Mouse (Mus musculus) liver, adult 2 months (tissue): ENCODE data around the gene Popdc3. TPM values are rescaled to one million over a fixed set of nuclear protein-coding genes. Genes with fewer than 3 reads are reported as not detected.

Experiments used
- DNase-seq: peaks from one replicate; pipeline ENCODE4 v3.0.0-alpha.2; 2011; ENCODE audit warnings: low read depth, low spot score; ENCODE audit errors: extremely low read depth
- H3K27ac ChIP-seq: fragments of 200-500 bp; replicated peaks from 2 replicates; pipeline ENCODE4 v1.5.1; 2012; ENCODE audit warnings: low read depth, mild to moderate bottlenecking, control low read depth, inconsistent platforms, low read length; ENCODE audit not compliant: insufficient read depth
- H3K27me3 ChIP-seq: fragments of 200-500 bp; 2 replicates; pipeline ENCODE4 v1.6.1; 2012; ENCODE audit warnings: mild to moderate bottlenecking, moderate library complexity, low read length, inconsistent platforms; ENCODE audit not compliant: control insufficient read depth, insufficient read depth
- H3K36me3 ChIP-seq: fragments of 200-500 bp; 2 replicates; pipeline ENCODE4 v1.6.1; 2012; ENCODE audit warnings: low read length, inconsistent platforms; ENCODE audit not compliant: control insufficient read depth, insufficient read depth
- H3K4me1 ChIP-seq: fragments of 200-500 bp; 2 replicates; pipeline ENCODE4 v1.6.1; 2011; ENCODE audit warnings: low read length; ENCODE audit not compliant: control insufficient read depth, insufficient read depth
- H3K4me3 ChIP-seq: fragments of 200-500 bp; 2 replicates; pipeline ENCODE4 v1.5.1; 2011; ENCODE audit warnings: low read depth, mild to moderate bottlenecking, control low read depth, low read length, moderate library complexity; ENCODE audit not compliant: insufficient read depth
- H3K79me2 ChIP-seq: fragments of 200-500 bp; 2 replicates; pipeline ENCODE4 v1.6.1; 2012; ENCODE audit warnings: inconsistent platforms, mild to moderate bottlenecking, low read length, moderate library complexity; ENCODE audit not compliant: control insufficient read depth, insufficient read depth
- H3K9ac ChIP-seq: fragments of 200-500 bp; 2 replicates; pipeline ENCODE4 v1.6.1; 2012; ENCODE audit warnings: low read depth, mild to moderate bottlenecking, control low read depth, inconsistent platforms, low read length
- CTCF ChIP-seq: fragments of 200-500 bp; IDR thresholded peaks from 2 replicates; pipeline ENCODE4 v1.5.1; 2011; ENCODE audit warnings: low read depth, low read length, control low read depth
- POLR2A ChIP-seq: fragments of 200-500 bp; IDR thresholded peaks from 2 replicates; pipeline ENCODE4 v1.6.1; 2011; ENCODE audit warnings: low read length, control low read depth; ENCODE audit not compliant: insufficient read depth; ENCODE audit errors: extremely low read depth
- WGBS: fragments of 180-500 bp; shearing (Covaris S2); methylation state at CpG from one replicate; pipeline ENCODE4 v1.1.7; 2018; 5-methylcytosine and 5-hydroxymethylcytosine counted together
- polyA plus RNA-seq: library from polyadenylated mRNA; depleted of rRNA; stranded (reverse); fragments of >200 nt; gene quantifications from 2 replicates; pipeline ENCODE4 v1.2.3, GENCODE M21; 2012
- total RNA-seq: library from RNA; depleted of rRNA; stranded (reverse); fragments of >200 nt; gene quantifications from 2 replicates; pipeline ENCODE4 v1.2.3, GENCODE M21; 2014

Gene Popdc3
- total and polyA plus RNA-seq, 2 experiments: not detected

DNA sequence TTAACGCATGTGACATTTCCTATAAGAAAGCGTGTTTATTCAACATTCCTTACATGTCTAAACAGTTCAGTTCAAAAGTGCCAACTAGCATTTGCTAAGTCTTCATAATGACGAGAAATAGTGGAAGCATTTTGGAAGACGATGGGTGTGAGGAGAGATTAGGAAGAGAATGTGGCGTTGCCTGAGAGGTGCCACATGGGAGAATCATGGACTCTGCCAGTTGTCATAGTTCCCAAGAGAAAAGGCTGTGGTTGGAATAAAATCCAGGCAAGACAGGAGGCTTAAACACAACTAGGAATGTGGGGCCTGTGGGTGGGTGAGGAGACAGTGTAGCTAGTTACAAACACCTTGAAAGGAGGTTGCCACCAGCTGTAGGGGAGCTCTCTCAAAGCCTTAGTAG is 127.3 kb downstream of the Popdc3 start:
- H3K79me2 ChIP-seq: no peaks in the 10 kb centered on the region
- H3K27me3 ChIP-seq: no peaks in the 10 kb centered on the region
- TF ChIP-seq CTCF: no peak
- no peak for TF ChIP-seq POLR2A
- H3K27ac ChIP-seq: no peak overlapping the region
- H3K4me1 ChIP-seq: no peaks in the 10 kb centered on the region
- DNase-seq: no peak
- no peaks in the 10 kb centered on the region for H3K36me3 ChIP-seq
- H3K9ac ChIP-seq: no peak overlapping the region
- no peak overlapping the region for H3K4me3 ChIP-seq
- 85% methylated on average over 5 of the region's 5 CpGs for WGBS

GRCm38 (mm10) chr10:45311129-45311528 is 133.2 kb downstream of the Popdc3 start:
- no peak for TF ChIP-seq CTCF
- no peak for TF ChIP-seq POLR2A
- H3K27me3 ChIP-seq: no peaks in the 10 kb centered on the region
- no peaks in the 10 kb centered on the region for H3K36me3 ChIP-seq
- H3K4me3 ChIP-seq: no peak overlapping the region
- H3K4me1 ChIP-seq: no peaks in the 10 kb centered on the region
- WGBS: 80% methylated on average over 5 of the region's 5 CpGs
- no peaks in the 10 kb centered on the region for H3K79me2 ChIP-seq
- DNase-seq: no peak
- no peak overlapping the region for H3K9ac ChIP-seq
- H3K27ac ChIP-seq: no peak overlapping the region

GRCm38 (mm10) chr10:45311624-45312023 is 133.7 kb downstream of the Popdc3 start:
- H3K27ac ChIP-seq: no peak overlapping the region
- H3K79me2 ChIP-seq: no peaks in the 10 kb centered on the region
- H3K4me1 ChIP-seq: no peaks in the 10 kb centered on the region
- 79% methylated on average over 7 of the region's 7 CpGs for WGBS
- no peak for DNase-seq
- no peaks in the 10 kb centered on the region for H3K36me3 ChIP-seq
- no peak overlapping the region for H3K4me3 ChIP-seq
- TF ChIP-seq CTCF (no peak), POLR2A (no peak)
- no peaks in the 10 kb centered on the region for H3K27me3 ChIP-seq
- H3K9ac ChIP-seq: no peak overlapping the region

- TF ChIP-seq CTCF (no peak), POLR2A (no peak)
- Histone ChIP-seq H3K79me2 (no peaks in the 10 kb centered on the region), H3K9ac (no peak overlapping the region), H3K27me3 (no peaks in the 10 kb centered on the region), H3K36me3 (no peaks in the 10 kb centered on the region), H3K27ac (no peak overlapping the region), H3K4me1 (no peaks in the 10 kb centered on the region), H3K4me3 (no peak overlapping the region)
- no peak for DNase-seq
- 94% methylated on average over 16 of the region's 16 CpGs for WGBS
Observed at GRCm38 (mm10) chr10:45314865-45315264, 137.0 kb downstream of the Popdc3 start.

- no peak for TF ChIP-seq CTCF
- TF ChIP-seq POLR2A: no peak
- Histone ChIP-seq H3K79me2 (no peaks in the 10 kb centered on the region), H3K36me3 (no peaks in the 10 kb centered on the region), H3K4me3 (no peak overlapping the region), H3K9ac (no peak overlapping the region), H3K4me1 (no peaks in the 10 kb centered on the region), H3K27me3 (no peaks in the 10 kb centered on the region), H3K27ac (no peak overlapping the region)
- 90% methylated on average over 5 of the region's 5 CpGs for WGBS
- DNase-seq: no peak
Observed at GRCm38 (mm10) chr10:45318922-45319321, 141.0 kb downstream of the Popdc3 start.

GRCm38 (mm10) chr10:45320296-45320695 is 142.4 kb downstream of the Popdc3 start:
- 77% methylated on average over 3 of the region's 3 CpGs for WGBS
- Histone ChIP-seq H3K4me3 (no peak overlapping the region), H3K36me3 (no peaks in the 10 kb centered on the region), H3K9ac (no peak overlapping the region), H3K27me3 (no peaks in the 10 kb centered on the region), H3K79me2 (no peaks in the 10 kb centered on the region), H3K27ac (no peak overlapping the region), H3K4me1 (no peaks in the 10 kb centered on the region)
- DNase-seq: no peak
- TF ChIP-seq POLR2A (no peak), CTCF (no peak)

GRCm38 (mm10) chr10:45324159-45324558 is 146.3 kb downstream of the Popdc3 start:
- no peak overlapping the region for H3K9ac ChIP-seq
- H3K4me3 ChIP-seq: no peak overlapping the region
- TF ChIP-seq CTCF: no peak
- no peak for TF ChIP-seq POLR2A
- no peak for DNase-seq
- H3K27me3 ChIP-seq: no peaks in the 10 kb centered on the region
- 75% methylated on average over 1 of the region's 1 CpGs for WGBS
- no peaks in the 10 kb centered on the region for H3K4me1 ChIP-seq
- no peaks in the 10 kb centered on the region for H3K36me3 ChIP-seq
- no peaks in the 10 kb centered on the region for H3K79me2 ChIP-seq
- no peak overlapping the region for H3K27ac ChIP-seq
